Mouse (Mus musculus) layer of hippocampus, postnatal 36 days (tissue): ENCODE measurements around the gene Calm3. TPM values are rescaled to one million over a fixed set of nuclear protein-coding genes. Genes with fewer than 3 reads are reported as not detected.
"Not testable (repeated sequence)": the region's sequence is repeated elsewhere in the genome, so short reads cannot be mapped to it uniquely, and the experiment has no call there.

Experiments used
- DNase-seq, 2 experiments: peaks; one replicate each; pipeline ENCODE4 v3.0.0; 2022
- total RNA-seq, 2 experiments: library from RNA; stranded (reverse); gene quantifications; 2 replicates each; pipeline ENCODE4 v1.2.3; 2021

Gene Calm3
- total RNA-seq: 1,000 to 10,000 TPM; 2,055 to 2,361 TPM

- peak; percentile 100 for DNase-seq
Observed at GRCm38 (mm10) chr7:16924037-16924834, at the start of gene Calm3. Gene Calm3 (minus strand): TSS chr7:16924114.

DNA sequence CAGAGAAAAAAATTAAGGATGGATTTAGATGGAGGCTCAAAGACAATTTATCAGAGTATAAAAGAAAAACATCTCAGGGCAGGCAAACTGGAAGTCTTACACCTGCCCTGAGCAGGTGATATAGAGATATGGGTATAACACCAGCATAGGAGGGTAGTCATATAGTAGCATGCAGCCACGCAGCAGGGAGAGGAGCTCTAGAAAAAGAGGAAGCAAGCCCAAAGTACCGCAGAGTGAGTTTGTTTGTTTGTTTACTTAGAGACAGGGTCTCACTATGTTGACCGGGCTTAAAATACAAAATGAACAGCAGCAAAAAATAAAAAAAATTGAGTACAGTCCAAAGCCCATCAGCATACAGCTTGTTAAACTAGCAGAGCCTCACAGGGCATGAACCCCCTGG is 47.2 kb upstream of the Calm3 start:
- no peak for DNase-seq

DNA sequence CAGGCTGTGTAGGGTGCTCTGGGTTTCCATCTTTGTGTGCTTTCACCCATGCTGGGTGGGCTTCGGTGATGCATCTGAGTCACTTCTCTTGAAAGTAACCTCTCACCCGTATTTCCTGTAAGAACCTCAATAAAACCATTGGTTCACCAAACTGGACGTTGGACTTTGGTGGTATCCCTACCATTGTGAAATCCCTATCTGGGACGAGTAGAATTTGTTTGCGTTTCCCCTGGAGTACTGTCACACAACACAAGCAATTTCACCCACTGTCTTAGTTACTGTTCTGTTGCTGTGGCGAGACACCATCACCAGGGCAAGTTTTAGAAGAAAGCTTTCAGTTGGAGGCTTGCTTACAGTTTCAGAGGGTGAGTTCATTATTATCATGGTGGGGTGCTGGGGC is 44.5 kb upstream of the Calm3 start:
- DNase-seq: no peak

GRCm38 (mm10) chr7:16961678-16962077 is 37.8 kb upstream of the Calm3 start:
- no peak for DNase-seq

- peak; percentile 89 for DNase-seq
Observed at GRCm38 (mm10) chr7:16959539-16960187, 35.7 kb upstream of the Calm3 start, which contains the start of gene Pnmal1. Gene Pnmal1 (plus strand): TSS chr7:16959679.

GRCm38 (mm10) chr7:16956410-16957265 is 32.7 kb upstream of the Calm3 start:
- DNase-seq: peak; percentile 38 to 60

GRCm38 (mm10) chr7:16955712-16956111 is 31.8 kb upstream of the Calm3 start:
- DNase-seq: no peak

DNA sequence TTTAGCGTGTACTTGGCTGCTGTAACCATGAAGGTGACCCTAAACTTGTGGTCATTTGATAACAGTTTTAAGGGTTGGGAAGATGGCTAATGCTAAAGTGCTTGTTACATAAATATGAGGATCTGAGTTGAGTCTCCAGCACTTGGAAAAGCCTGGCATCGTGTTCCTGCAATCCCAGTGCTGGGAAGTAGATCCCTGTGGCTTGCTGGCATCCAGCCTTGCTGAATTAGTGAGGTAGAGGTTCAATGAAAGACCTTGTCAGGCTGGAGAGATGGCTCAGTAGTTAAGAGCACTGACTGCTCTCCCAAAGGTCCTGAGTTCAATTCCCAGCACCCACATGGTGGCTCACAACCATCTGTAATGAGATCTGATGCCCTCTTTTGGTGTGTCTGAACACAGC is 29.9 kb upstream of the Calm3 start:
- not testable (repeated sequence) for DNase-seq

DNA sequence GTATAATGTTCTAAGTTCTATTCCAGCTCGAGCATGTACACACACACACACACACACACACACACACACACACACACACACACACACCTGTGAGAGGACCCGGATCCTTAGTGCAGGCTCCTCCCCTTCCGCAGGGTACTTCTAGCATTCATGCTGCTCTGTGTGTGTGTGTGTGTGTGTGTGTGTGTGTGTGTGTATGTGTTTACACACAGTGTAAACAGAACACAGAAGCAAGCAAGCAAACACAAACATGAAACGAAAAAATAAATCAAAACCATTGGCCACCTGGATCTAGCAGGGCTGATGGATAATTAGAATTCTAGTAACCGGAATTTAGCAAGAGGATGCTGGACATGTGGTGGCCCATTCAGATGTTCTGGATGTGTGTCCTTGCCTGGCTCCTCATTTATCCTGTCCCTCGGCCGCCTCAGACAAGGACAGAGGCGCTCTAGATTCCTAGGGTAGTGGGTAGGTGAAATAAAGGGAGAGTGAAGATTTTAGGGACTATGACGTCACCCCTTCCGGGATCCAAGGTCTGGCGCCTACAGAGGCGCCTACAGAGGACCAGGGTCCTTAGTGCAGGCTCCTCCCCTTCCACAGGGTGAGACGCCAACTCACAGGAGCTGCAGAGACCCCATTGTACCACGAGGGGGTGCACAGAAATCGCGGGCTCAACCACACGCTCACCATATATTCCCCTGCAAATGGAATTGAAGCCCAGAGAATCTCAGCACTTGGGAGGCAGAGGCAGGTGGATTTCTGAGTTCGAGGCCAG is 27.1 kb upstream of the Calm3 start:
- DNase-seq: peak; percentile 86 to 87

GRCm38 (mm10) chr7:16949908-16950841 is 26.3 kb upstream of the Calm3 start:
- peak; percentile 83 to 84 for DNase-seq

DNA sequence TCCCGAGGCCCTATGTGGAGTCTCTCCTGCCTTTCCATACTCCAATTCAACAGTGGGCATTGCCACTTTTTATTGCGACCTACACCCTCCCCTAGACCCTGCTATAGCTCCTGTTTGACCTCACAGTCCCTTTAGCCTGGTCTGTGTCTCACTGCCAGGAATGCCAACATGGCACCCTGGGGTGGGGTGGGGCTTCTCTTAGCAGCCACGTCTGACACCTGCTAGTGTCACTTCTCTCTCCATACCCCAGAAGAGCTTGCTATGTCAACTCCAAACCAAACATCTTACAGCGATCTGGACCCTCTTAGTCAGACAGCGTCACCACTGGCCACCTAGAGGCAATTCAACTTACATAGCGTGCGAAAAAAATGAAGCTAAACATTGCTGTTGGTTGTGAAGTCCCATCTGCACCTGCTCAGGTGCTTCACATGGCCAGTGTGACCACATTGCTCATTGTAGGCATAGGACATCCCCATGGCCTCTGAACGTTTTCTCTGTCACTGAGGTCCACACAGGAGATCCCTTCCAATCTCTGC is 25.1 kb upstream of the Calm3 start:
- DNase-seq: no peak

- DNase-seq: peak in 1 of 2 experiments; percentile 34
Observed at GRCm38 (mm10) chr7:16947959-16948361, 24.0 kb upstream of the Calm3 start.

- DNase-seq: peak in 1 of 2 experiments; percentile 36
Observed at GRCm38 (mm10) chr7:16947349-16947895, 23.5 kb upstream of the Calm3 start.

DNA sequence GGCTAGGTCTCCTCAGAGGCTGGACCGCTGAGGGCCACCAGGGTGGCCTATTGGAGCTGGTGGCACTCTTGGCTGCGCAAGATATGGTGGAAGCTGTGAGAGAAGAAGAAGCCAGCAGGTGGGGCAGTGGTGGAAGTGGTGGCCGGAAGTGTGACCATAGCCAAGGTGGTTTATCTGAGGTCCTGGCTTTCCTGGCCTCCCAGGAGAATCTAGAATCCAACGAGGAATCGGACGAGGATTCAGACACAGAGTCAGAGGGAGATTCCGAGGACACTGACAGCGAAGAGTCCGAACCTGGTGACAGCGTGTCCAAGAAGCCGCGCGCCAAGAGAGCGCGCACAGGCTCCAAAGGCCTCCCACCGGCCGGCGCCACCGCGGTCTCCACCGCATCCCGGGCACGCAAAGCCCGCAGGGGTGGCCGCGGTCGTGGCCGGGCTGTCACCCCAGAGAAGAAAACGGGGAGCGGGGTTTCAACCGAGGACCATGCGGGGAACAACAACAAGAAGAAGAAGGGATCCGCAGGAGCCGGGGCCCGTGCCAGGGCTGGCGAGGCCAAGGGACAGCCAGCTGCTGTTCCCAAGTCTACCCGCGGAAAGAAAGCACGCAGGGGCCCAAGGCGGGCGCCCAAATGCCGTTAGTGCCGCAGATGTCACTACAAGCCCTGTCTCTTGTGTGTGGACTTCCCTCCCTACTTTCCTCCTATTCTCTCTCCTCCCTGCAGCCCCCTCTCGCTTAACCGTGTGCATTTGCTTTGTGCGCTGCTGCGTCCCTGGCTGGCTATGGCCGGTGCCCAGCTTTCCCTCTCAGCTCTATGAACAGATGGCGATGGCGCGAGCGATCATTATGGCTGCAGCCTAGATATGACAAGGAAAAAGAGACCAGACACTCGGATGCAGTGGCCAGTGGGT is 22.8 kb upstream of the Calm3 start:
- peak in 1 of 2 experiments; percentile 56 for DNase-seq

DNA sequence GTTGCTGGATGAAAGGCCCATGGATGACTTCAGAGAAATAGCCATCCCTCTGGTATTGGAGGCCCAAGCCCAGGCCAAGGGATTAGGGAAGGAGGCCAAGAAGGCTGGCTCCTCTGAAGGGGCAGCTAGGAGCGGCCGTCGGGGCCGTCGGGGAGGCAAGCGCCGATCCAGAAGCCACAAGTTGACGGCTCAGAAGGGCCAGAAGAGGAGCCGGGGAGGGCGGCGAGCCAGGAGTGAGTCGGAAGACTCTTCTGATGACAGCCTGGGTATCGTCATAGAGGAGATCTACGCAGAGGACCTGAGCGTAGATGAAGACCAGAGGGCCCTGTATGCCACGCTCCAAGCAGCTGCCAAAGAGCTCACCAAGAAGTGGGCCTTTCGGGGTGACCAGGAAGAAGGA is 21.5 kb upstream of the Calm3 start:
- peak; percentile 44 to 57 for DNase-seq

DNA sequence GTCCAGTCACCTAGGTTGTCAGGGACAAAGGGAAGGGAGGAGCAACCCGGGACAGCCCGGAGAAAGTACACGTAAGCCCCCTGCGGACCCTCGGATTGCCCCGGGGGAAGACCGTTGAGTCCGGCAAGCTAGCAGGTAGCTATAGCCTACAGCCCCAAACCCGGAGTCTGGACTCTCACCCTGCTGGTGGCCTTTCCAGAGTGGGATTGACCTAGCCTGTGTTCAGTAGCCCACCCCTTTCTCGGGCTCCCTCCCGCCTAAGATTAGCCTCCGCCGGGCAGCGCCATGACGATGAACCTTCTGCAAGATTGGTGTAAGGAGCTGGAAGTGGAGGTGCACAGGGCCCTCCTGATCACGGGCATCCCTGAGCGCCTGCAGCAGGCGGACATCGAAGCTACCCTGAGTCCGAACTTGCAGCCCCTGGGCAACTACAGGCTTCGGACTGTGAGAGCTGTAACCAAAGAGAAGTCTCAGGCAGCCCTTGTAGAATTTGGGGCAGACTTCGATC is 20.9 kb upstream of the Calm3 start:
- DNase-seq: no peak

GRCm38 (mm10) chr7:16944061-16944807 is 20.3 kb upstream of the Calm3 start, which contains the start of gene Pnmal2:
Gene Pnmal2 (plus strand): TSS chr7:16944682.
- DNase-seq: peak; percentile 89 to 90

DNA sequence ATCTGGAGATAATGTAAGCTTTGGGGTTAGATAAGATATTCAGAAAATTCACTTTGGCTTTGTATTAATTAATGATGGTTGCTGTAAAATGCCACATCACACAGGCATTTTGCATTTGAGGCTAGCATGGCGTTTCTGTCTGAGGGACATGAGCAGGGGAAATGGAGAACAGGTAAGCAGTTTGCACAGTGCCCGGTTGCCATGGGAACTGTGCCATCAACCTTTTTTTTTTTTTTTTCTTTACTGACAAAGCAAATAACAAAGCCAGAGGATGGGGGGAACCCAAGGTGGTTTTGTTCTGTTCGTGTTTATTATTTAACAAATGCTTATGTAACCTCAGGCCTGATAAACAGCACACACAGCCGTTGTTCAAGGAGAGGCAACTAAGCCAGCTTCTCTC is 18.9 kb upstream of the Calm3 start:
- no peak for DNase-seq
